Mouse (Mus musculus) liver, embryonic 14.5 days (tissue): ENCODE data around the gene Chrm3. TPM values are rescaled to one million over a fixed set of nuclear protein-coding genes. Genes with fewer than 3 reads are reported as not detected.

ENCODE experiments used
- ATAC-seq: fragments of 200-750 bp; cut with Nextera tagmentation; 2 replicates; pipeline ENCODE4 v1.8.0; 2017; ENCODE audit warnings: moderate number of reproducible peaks, mild to moderate bottlenecking, moderate library complexity; ENCODE audit not compliant: insufficient read depth
- DNase-seq, 3 experiments: peaks; one replicate each; pipeline ENCODE4 v3.0.0-alpha.2; 2012 to 2013; ENCODE audit warnings: low read depth in 3 of 3, low spot score in 3 of 3
- H3K27ac ChIP-seq: fragments of 300-500 bp; sonication (generic); 2 replicates; pipeline ENCODE4 v1.5.1; 2014; ENCODE audit warnings: moderate library complexity, mild to moderate bottlenecking, control low read depth, inconsistent platforms
- H3K27me3 ChIP-seq: fragments of 300-500 bp; sonication (generic); 2 replicates; pipeline ENCODE4 v1.6.1; 2014; ENCODE audit warnings: mild to moderate bottlenecking, low read length, moderate library complexity; ENCODE audit not compliant: control insufficient read depth, insufficient read depth
- H3K36me3 ChIP-seq: fragments of 300-500 bp; sonication (generic); replicated peaks from 2 replicates; pipeline ENCODE4 v1.6.1; 2014; ENCODE audit warnings: low read depth; ENCODE audit not compliant: control insufficient read depth, insufficient read depth
- H3K4me1 ChIP-seq, 2 experiments: fragments of 200-500 bp in 1 of 2; fragments of 300-500 bp in 1 of 2; sonication (generic) in 1 of 2; replicated peaks; 2 replicates each; pipeline ENCODE4 v1.6.1; 2012 to 2014; ENCODE audit warnings: antibody characterized with exemption in 1 of 2, inconsistent platforms in 1 of 2, low read length in 1 of 2; ENCODE audit not compliant: control insufficient read depth in 2 of 2, insufficient read depth in 2 of 2
- H3K4me2 ChIP-seq: fragments of 300-500 bp; sonication (generic); 2 replicates; pipeline ENCODE4 v1.6.1; 2014; ENCODE audit warnings: low read depth, mild to moderate bottlenecking, control low read depth, moderate library complexity
- H3K4me3 ChIP-seq, 2 experiments: fragments of 200-500 bp in 1 of 2; fragments of 300-500 bp in 1 of 2; sonication (generic) in 1 of 2; 2 replicates each; pipeline ENCODE4 v1.5.1; 2012 to 2014; ENCODE audit warnings: low read depth in 2 of 2, low read length in 2 of 2, mild to moderate bottlenecking in 2 of 2, control low read depth in 1 of 2, inconsistent platforms in 1 of 2, moderate library complexity in 1 of 2; ENCODE audit not compliant: insufficient read depth in 1 of 2
- H3K9ac ChIP-seq: fragments of 300-500 bp; sonication (generic); replicated peaks from 2 replicates; pipeline ENCODE4 v1.6.1; 2014; ENCODE audit warnings: mild to moderate bottlenecking, control low read depth, moderate library complexity
- H3K9me3 ChIP-seq: fragments of 300-500 bp; sonication (generic); 2 replicates; pipeline ENCODE4 v1.6.1; 2016; ENCODE audit warnings: low read length, mixed read lengths; ENCODE audit not compliant: control insufficient read depth
- CTCF ChIP-seq: IDR thresholded peaks from 2 replicates; pipeline ENCODE4 v1.5.1; 2016; ENCODE audit warnings: antibody characterized with exemption, low read depth, control low read depth
- EP300 ChIP-seq: IDR thresholded peaks from 2 replicates; pipeline ENCODE4 v1.6.1; 2016; ENCODE audit warnings: antibody characterized with exemption, low read depth
- WGBS: fragments of 180-500 bp; shearing (Covaris S2); extraction: QIAGEN DNeasy Blood & Tissue Kit; methylation state at CpG from one replicate; pipeline ENCODE4 v1.1.7; 2014; ENCODE audit not compliant: insufficient replicate concordance; 5-methylcytosine and 5-hydroxymethylcytosine counted together
- polyA plus RNA-seq, 2 experiments: library from polyadenylated mRNA; depleted of rRNA in 1 of 2; stranded (reverse) in 1 of 2; unstranded in 1 of 2; fragments of >200 nt; fragmentation: Nextera tagmentation in 1 of 2; extraction: Ambion mirVana in 1 of 2; gene quantifications; 2 replicates each; pipeline versions ENCODE4 v1.2.1 to v1.2.3; 2012 to 2014

Gene Chrm3
- polyA plus RNA-seq, 2 experiments = 0.03 TPM; not detected in 1

DNA sequence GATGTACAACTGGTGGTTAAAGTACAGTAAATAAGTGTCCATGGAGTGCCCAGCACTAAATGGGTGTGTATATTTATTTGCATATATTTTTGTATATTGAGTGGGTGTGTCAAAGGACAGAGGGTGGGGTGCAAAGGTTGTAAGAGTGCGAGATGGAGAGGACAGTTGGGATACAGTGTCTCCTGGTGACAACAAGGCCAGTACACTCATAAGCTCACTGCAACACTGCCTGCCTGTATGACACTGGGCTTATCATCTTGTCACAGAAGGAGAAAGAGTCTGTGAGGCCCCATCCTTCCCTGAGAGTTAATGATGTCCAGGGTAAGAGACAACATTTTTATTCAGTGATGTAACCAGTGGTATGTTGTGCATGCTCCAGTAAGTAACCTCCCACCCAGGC lies 439.5 kb downstream of the Chrm3 start:
- WGBS = 33% methylated on average over 1 of the region's 1 CpGs

DNA sequence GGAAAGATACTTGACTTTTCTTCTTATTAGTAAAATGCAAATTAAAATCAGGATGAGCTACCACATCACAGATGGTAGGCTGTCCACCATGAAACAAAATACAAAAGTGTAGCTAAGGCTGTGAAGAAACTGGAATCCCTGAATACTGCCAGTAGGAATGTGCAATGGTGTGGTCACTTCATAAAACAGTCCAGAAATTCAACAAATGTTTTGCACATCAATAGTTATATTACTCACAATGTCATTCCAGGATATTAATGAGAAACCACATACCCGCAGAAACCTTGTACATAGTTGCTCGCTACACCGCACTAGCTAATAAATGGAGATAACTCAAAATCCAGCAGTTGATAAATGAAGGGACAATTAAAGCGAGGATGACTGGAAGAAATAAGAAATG lies 447.9 kb downstream of the Chrm3 start:
- WGBS = 71% methylated on average over 4 of the region's 4 CpGs
- Histone ChIP-seq H3K4me1 (no peaks in the 10 kb centered on the region), H3K4me2 (no peak overlapping the region), H3K9ac (no peak overlapping the region), H3K9me3 (no peaks in the 10 kb centered on the region), H3K4me3 (no peak overlapping the region), H3K27me3 (no peaks in the 10 kb centered on the region), H3K36me3 (no peaks in the 10 kb centered on the region), H3K27ac (no peak overlapping the region)
- no peak for TF ChIP-seq CTCF
- no peak for TF ChIP-seq EP300
- ATAC-seq = no peak
- no peak for DNase-seq

More for the DNA sequence above, 439.5 kb downstream of the Chrm3 start:
- no peak overlapping the region for H3K9ac ChIP-seq
- no peak for ATAC-seq
- no peak for DNase-seq
- no peaks in the 10 kb centered on the region for H3K36me3 ChIP-seq
- H3K4me2 ChIP-seq = no peak overlapping the region
- H3K4me3 ChIP-seq = no peak overlapping the region
- TF ChIP-seq EP300 (no peak), CTCF (no peak)
- no peaks in the 10 kb centered on the region for H3K9me3 ChIP-seq
- no peaks in the 10 kb centered on the region for H3K4me1 ChIP-seq
- H3K27me3 ChIP-seq = no peaks in the 10 kb centered on the region
- no peak overlapping the region for H3K27ac ChIP-seq

DNA sequence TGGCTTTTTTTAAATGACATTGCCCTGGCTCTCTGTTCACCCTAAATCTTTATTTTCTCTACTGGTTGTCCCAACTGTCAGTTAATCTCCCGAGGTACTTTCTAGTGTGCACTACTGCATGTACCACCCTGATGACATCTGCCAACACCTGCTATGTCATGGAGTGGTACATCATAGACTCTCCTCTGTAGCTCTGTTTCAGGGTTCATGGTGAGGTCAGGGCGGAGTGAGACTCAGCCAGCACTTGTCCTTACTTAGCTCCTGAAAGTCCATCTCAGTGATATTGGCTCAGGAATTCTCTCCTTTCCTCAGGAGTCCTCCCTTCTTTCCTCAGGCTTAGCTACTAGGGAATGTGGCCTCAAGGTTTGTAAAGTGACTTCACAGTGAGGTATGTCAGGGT lies 451.9 kb downstream of the Chrm3 start:
- no peaks in the 10 kb centered on the region for H3K9me3 ChIP-seq
- ATAC-seq (no peak), DNase-seq (no peak)
- no peak overlapping the region for H3K27ac ChIP-seq
- no peak overlapping the region for H3K9ac ChIP-seq
- H3K4me2 ChIP-seq = no peak overlapping the region
- 54% methylated on average over 2 of the region's 2 CpGs for WGBS
- H3K4me3 ChIP-seq = no peak overlapping the region
- H3K4me1 ChIP-seq = no peaks in the 10 kb centered on the region
- TF ChIP-seq EP300 (no peak), CTCF (no peak)
- no peaks in the 10 kb centered on the region for H3K36me3 ChIP-seq
- no peaks in the 10 kb centered on the region for H3K27me3 ChIP-seq

GRCm38 (mm10) chr13:9907202-9907601 lies 453.4 kb downstream of the Chrm3 start:
- no peaks in the 10 kb centered on the region for H3K4me1 ChIP-seq
- 54% methylated on average over 3 of the region's 3 CpGs for WGBS
- no peaks in the 10 kb centered on the region for H3K9me3 ChIP-seq
- no peak for DNase-seq
- no peak overlapping the region for H3K9ac ChIP-seq
- no peak overlapping the region for H3K4me3 ChIP-seq
- no peaks in the 10 kb centered on the region for H3K36me3 ChIP-seq
- H3K4me2 ChIP-seq = no peak overlapping the region
- no peak for ATAC-seq
- no peak overlapping the region for H3K27ac ChIP-seq
- no peaks in the 10 kb centered on the region for H3K27me3 ChIP-seq
- TF ChIP-seq CTCF (no peak), EP300 (no peak)

- Histone ChIP-seq H3K4me3 (no peak overlapping the region), H3K9me3 (no peaks in the 10 kb centered on the region), H3K4me2 (no peak overlapping the region), H3K36me3 (no peaks in the 10 kb centered on the region), H3K27ac (no peak overlapping the region), H3K9ac (no peak overlapping the region), H3K27me3 (no peaks in the 10 kb centered on the region), H3K4me1 (no peaks in the 10 kb centered on the region)
- ATAC-seq (no peak), DNase-seq (no peak)
- TF ChIP-seq EP300 (no peak), CTCF (no peak)
These were observed 456.2 kb downstream of the Chrm3 start for GRCm38 (mm10) chr13:9904455-9904854.
